Mouse (Mus musculus) CH12.LX (cell line): ENCODE data around the gene Fcgr4. TPM values are rescaled to one million over a fixed set of nuclear protein-coding genes. Genes with fewer than 3 reads are reported as not detected.

ENCODE experiments used
- DNase-seq: peaks from one replicate; pipeline ENCODE4 v3.0.0-alpha.2; 2013; ENCODE audit errors: extremely low read depth
- H3K27ac ChIP-seq: 2 replicates; pipeline ENCODE4 v1.5.1; 2012; ENCODE audit warnings: low read depth, mild to moderate bottlenecking, control low read depth, moderate library complexity; ENCODE audit not compliant: insufficient read depth
- H3K27me3 ChIP-seq: replicated peaks from 2 replicates; pipeline ENCODE3; 2012; ENCODE audit warnings: inconsistent platforms
- H3K36me3 ChIP-seq, 2 experiments: replicated peaks in 1 of 2; 2 replicates each; pipeline versions ENCODE3 to v1.6.1; 2012; ENCODE audit warnings: inconsistent platforms in 1 of 2, low read length in 1 of 2, mild to moderate bottlenecking in 1 of 2, mixed read lengths in 1 of 2, moderate library complexity in 1 of 2; ENCODE audit not compliant: control insufficient read depth in 1 of 2, insufficient read depth in 1 of 2
- H3K4me1 ChIP-seq, 2 experiments: 2 replicates each; pipeline ENCODE4 v1.6.1; 2012; ENCODE audit warnings: inconsistent platforms in 1 of 2, moderate library complexity in 1 of 2; ENCODE audit not compliant: insufficient read depth in 2 of 2, control insufficient read depth in 1 of 2
- H3K4me2 ChIP-seq: 2 replicates; pipeline ENCODE4 v1.6.1; 2012; ENCODE audit warnings: low read depth, mild to moderate bottlenecking, control low read depth; ENCODE audit not compliant: poor library complexity, insufficient read depth, severe bottlenecking
- H3K4me3 ChIP-seq, 3 experiments: fragments of 150-350 bp in 1 of 3; sonication (generic) in 1 of 3; replicated peaks in 1 of 3; 2 replicates each; pipeline versions ENCODE3 to v1.5.1; 2011 to 2012; ENCODE audit warnings: low read depth in 2 of 3, low read length in 2 of 3, mild to moderate bottlenecking in 2 of 3, moderate library complexity in 2 of 3, control low read depth in 1 of 3, improper control_type of control experiment in 1 of 3, inconsistent platforms in 1 of 3, mixed read lengths in 1 of 3; ENCODE audit not compliant: poor library complexity in 1 of 3
- H3K79me2 ChIP-seq: replicated peaks from 2 replicates; pipeline ENCODE4 v1.6.1; 2012; ENCODE audit warnings: mild to moderate bottlenecking, moderate library complexity; ENCODE audit not compliant: control insufficient read depth, poor library complexity, insufficient read depth, severe bottlenecking; ENCODE audit errors: extremely low read depth
- H3K9ac ChIP-seq: 2 replicates; pipeline ENCODE4 v1.6.1; 2012; ENCODE audit warnings: low read depth, mild to moderate bottlenecking, control low read depth, moderate library complexity; ENCODE audit not compliant: insufficient read depth
- H3K9me3 ChIP-seq: replicated peaks from 2 replicates; pipeline ENCODE3; 2012; ENCODE audit warnings: low read length, inconsistent platforms, mixed read lengths
- BHLHE40 ChIP-seq: IDR thresholded peaks from 2 replicates; pipeline ENCODE4 v1.6.1; 2011; ENCODE audit warnings: mild to moderate bottlenecking, low read depth, low read length, improper control_type of control experiment
- CTCF ChIP-seq, 2 experiments: IDR thresholded peaks in 1 of 2; conservative IDR thresholded peaks in 1 of 2; 2 replicates each; pipeline ENCODE4 v1.5.1; 2011 to 2012; ENCODE audit warnings: low read depth in 2 of 2, low read length in 2 of 2, improper control_type of control experiment in 1 of 2, inconsistent platforms in 1 of 2, mild to moderate bottlenecking in 1 of 2, moderate library complexity in 1 of 2
- E2F4 ChIP-seq: IDR thresholded peaks from 2 replicates; pipeline ENCODE4 v1.6.1; 2011; ENCODE audit warnings: low read depth, low read length, improper control_type of control experiment; ENCODE audit not compliant: insufficient replicate concordance
- ELF1 ChIP-seq: IDR thresholded peaks from 2 replicates; pipeline ENCODE4 v1.6.1; 2014; ENCODE audit warnings: low read depth, mild to moderate bottlenecking, inconsistent platforms, low read length, improper control_type of control experiment
- ETS1 ChIP-seq: conservative IDR thresholded peaks from 2 replicates; pipeline ENCODE4 v1.6.1; 2012; ENCODE audit warnings: low read depth, mild to moderate bottlenecking, inconsistent platforms, low read length, improper control_type of control experiment, moderate library complexity
- HCFC1 ChIP-seq: IDR thresholded peaks from 2 replicates; pipeline ENCODE4 v1.6.1; 2012; ENCODE audit warnings: low read depth, mild to moderate bottlenecking, inconsistent platforms, low read length, improper control_type of control experiment
- IRF4 ChIP-seq: IDR thresholded peaks from 2 replicates; pipeline ENCODE4 v1.6.1; 2014; ENCODE audit warnings: low read depth, mild to moderate bottlenecking, inconsistent platforms, low read length, improper control_type of control experiment
- JUND ChIP-seq: conservative IDR thresholded peaks from 2 replicates; pipeline ENCODE4 v1.6.1; 2011; ENCODE audit warnings: low read depth, low read length, improper control_type of control experiment
- KAT2A ChIP-seq: IDR thresholded peaks from 2 replicates; pipeline ENCODE4 v1.6.1; 2012; ENCODE audit warnings: low read length, improper control_type of control experiment, inconsistent platforms; ENCODE audit not compliant: insufficient replicate concordance
- MAFK ChIP-seq: IDR thresholded peaks from 2 replicates; pipeline ENCODE4 v1.6.1; 2011; ENCODE audit warnings: low read length, improper control_type of control experiment; ENCODE audit not compliant: insufficient replicate concordance
- MAX ChIP-seq: IDR thresholded peaks from 2 replicates; pipeline ENCODE4 v1.6.1; 2011; ENCODE audit warnings: low read length, improper control_type of control experiment
- MAZ ChIP-seq: IDR thresholded peaks from 2 replicates; pipeline ENCODE4 v1.6.1; 2012; ENCODE audit warnings: low read depth, mild to moderate bottlenecking, inconsistent platforms, low read length, improper control_type of control experiment, moderate library complexity
- MXI1 ChIP-seq: IDR thresholded peaks from 2 replicates; pipeline ENCODE4 v1.6.1; 2011; ENCODE audit warnings: mild to moderate bottlenecking, low read depth, low read length, improper control_type of control experiment
- MYC ChIP-seq: IDR thresholded peaks from 2 replicates; pipeline ENCODE4 v1.6.1; 2011; ENCODE audit warnings: low read depth, mild to moderate bottlenecking, improper control_type of control experiment, low read length
- NRF1 ChIP-seq: IDR thresholded peaks from 2 replicates; pipeline ENCODE4 v1.6.1; 2014; ENCODE audit warnings: low read depth, mild to moderate bottlenecking, inconsistent platforms, low read length, improper control_type of control experiment, moderate library complexity
- POLR2A ChIP-seq: IDR thresholded peaks from 2 replicates; pipeline ENCODE4 v1.6.1; 2011; ENCODE audit warnings: low read depth, mild to moderate bottlenecking, improper control_type of control experiment, low read length
- RAD21 ChIP-seq: IDR thresholded peaks from 2 replicates; pipeline ENCODE4 v1.6.1; 2011; ENCODE audit warnings: low read depth, mild to moderate bottlenecking, low read length, improper control_type of control experiment, moderate library complexity
- TBP ChIP-seq: conservative IDR thresholded peaks from 2 replicates; pipeline ENCODE4 v1.6.1; 2011; ENCODE audit warnings: low read depth, low read length, improper control_type of control experiment
- UBTF ChIP-seq: IDR thresholded peaks from 2 replicates; pipeline ENCODE4 v1.6.1; 2012; ENCODE audit warnings: low read depth, mild to moderate bottlenecking, inconsistent platforms, low read length, improper control_type of control experiment, moderate library complexity
- USF1 ChIP-seq: IDR thresholded peaks from 2 replicates; pipeline ENCODE4 v1.6.1; 2014; ENCODE audit warnings: low read depth, mild to moderate bottlenecking, inconsistent platforms, low read length, improper control_type of control experiment
- USF2 ChIP-seq: conservative IDR thresholded peaks from 2 replicates; pipeline ENCODE4 v1.6.1; 2011; ENCODE audit warnings: low read depth, low read length, improper control_type of control experiment
- ZC3H11A ChIP-seq: IDR thresholded peaks from 2 replicates; pipeline ENCODE4 v1.6.1; 2012; ENCODE audit warnings: low read depth, mild to moderate bottlenecking, inconsistent platforms, low read length, improper control_type of control experiment
- ZKSCAN1 ChIP-seq: IDR thresholded peaks from 2 replicates; pipeline ENCODE4 v1.6.1; 2012; ENCODE audit warnings: low read depth, inconsistent platforms, low read length, improper control_type of control experiment, borderline replicate concordance
- ZMIZ1 ChIP-seq: IDR thresholded peaks from 2 replicates; pipeline ENCODE4 v1.6.1; 2012; ENCODE audit warnings: low read depth, mild to moderate bottlenecking, inconsistent platforms, low read length, improper control_type of control experiment
- ZNF384 ChIP-seq: IDR thresholded peaks from 2 replicates; pipeline ENCODE4 v1.6.1; 2012; ENCODE audit warnings: low read depth, low read length, improper control_type of control experiment, inconsistent platforms
- dilution Hi-C: fragments of 300-500 bp; cut with MboI; formaldehyde crosslinking; loops from 2 replicates; pipeline ENCODE4 v1.14.3; 2020; ENCODE audit warnings: low sequenced_read_pairs; ENCODE audit not compliant: extremely low pct_unique_long_range_greater_than_20kb, extremely low pct_ligation_motif_present
- in situ Hi-C: fragments of 300-500 bp; cut with MboI; formaldehyde crosslinking; loops from 3 replicates; pipeline ENCODE4 v1.14.3; 2019; ENCODE audit warnings: low sequenced_read_pairs, low pct_ligation_motif_present, low pct_unique_long_range_greater_than_20kb, mixed read lengths
- polyA plus RNA-seq: library from polyadenylated mRNA; unstranded; fragments of >175 nt; gene quantifications from 2 replicates; pipeline ENCODE4 v1.2.1, GENCODE M21; 2012; ENCODE audit warnings: low read depth; ENCODE audit not compliant: insufficient read length
- total RNA-seq, 2 experiments: library from RNA; depleted of rRNA; stranded (reverse); fragments of 300-350 nt in 1 of 2; fragments of >200 nt in 1 of 2; gene quantifications; 2 replicates each; pipeline ENCODE4 v1.2.3; 2012 to 2014

Gene Fcgr4
- total and polyA plus RNA-seq, 3 experiments: 41.8 to 56.8 (median 52.8) TPM

DNA sequence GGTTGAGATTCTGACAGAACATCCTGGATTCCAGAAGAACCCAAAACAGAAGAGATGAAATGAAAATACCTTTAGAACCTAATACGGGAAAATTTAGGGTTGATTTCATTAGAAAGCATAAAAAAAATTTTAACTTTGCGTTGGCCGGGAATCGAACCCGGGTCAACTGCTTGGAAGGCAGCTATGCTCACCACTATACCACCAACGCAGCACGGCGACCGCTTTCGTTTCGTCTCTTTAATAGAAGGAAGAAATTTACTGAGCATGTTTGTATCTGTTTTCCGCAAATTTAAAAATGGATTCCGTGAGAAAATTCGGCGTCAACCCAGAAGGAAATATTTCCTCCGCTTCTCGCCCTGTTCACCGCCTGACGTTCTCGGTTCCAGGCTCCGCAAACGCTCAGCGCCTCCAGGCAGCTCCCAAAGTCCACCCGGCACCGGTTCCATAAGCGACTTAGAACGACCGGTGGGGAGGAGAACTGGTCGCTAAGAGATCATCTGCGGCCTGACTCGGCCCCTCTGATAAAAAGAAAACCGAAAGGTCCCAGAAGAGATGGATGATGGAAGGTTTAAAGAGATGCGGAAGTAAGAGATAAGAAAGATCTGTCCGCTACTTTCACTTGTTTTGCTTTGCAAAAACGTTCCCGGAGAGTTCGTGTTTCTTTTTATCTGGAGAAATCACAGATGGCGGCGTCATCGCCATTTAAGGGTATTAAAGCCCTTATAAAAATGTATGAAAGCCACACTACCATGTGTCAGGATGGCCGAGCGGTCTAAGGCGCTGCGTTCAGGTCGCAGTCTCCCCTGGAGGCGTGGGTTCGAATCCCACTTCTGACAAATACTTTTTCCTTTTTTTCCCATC lies 19.4 kb downstream of the Fcgr4 start:
- Histone ChIP-seq H3K4me1 (peaks cover 0 to 17% of the 10 kb centered on the region in 2 experiments; a peak in 2 of 4 replicates), H3K9me3 (no peaks in the 10 kb centered on the region), H3K4me2 (peak overlapping the region; percentile 81; the same call in 1 of the 2 replicates), H3K36me3 (no peaks in the 10 kb centered on the region)
- TF ChIP-seq ELF1 (peak; percentile 98), ZKSCAN1 (no peak), ZNF384 (peak; percentile 66), MAZ (no peak), MAFK (peak; percentile 97), KAT2A (peak; percentile 78; the same call in 1 of the 2 replicates), MXI1 (no peak; the same call in 1 of the 2 replicates), BHLHE40 (no peak), E2F4 (peak; percentile 74; the same call in 1 of the 2 replicates), ETS1 (no peak; the same call in 1 of the 2 replicates), ZC3H11A (no peak), CTCF (conservative IDR thresholded peaks at IDR 0.05 in 1 of 2, IDR thresholded peaks at IDR 0.05 in 1 of 2; ENCODE audit: low read depth in 2 of 2, low read length in 2 of 2) (no peak), RAD21 (no peak), NRF1 (peak; percentile 69), HCFC1 (no peak), IRF4 (no peak; the same call in 1 of the 2 replicates), USF2 (no peak), POLR2A (no peak), MYC (0 out of 2 replicates have a peak, but pooled peaks have one; percentile 18), JUND (no peak), TBP (peak; percentile 99), UBTF (no peak), ZMIZ1 (no peak), USF1 (no peak), MAX (no peak)
- TF ChIP-seq, all 38 proteins: peak for 8
- Histone ChIP-seq H3K27me3 (peaks cover 6% of the 10 kb centered on the region), H3K27ac (peak overlapping the region; percentile 65), H3K9ac (peak overlapping the region; percentile 98), H3K4me3 (peak overlapping the region; percentile 77 to 88 (median 79)), H3K79me2 (no peaks in the 10 kb centered on the region)
- DNase-seq: peak; percentile 85
- in situ Hi-C loops: no loop called here
- dilution Hi-C loops: no loop called here
